Mouse (Mus musculus): Measurements from ENCODE around the gene Gba. TPM values are rescaled to one million over a fixed set of nuclear protein-coding genes. Genes with fewer than 3 reads are reported as not detected.

Gene Gba
- total RNA-seq, 2 experiments from 2014 or later = 78.1 to 79.5 TPM

Other genes starting within 250 kb of the Gba start
- 11.6 and 13.7 TPM in 2 replicates for gene Rusc1, start 109.6 kb upstream of the Gba start, total RNA-seq (2015)
- 11.3 and 11.8 TPM in 2 replicates for gene Rusc1, start 109.6 kb upstream of the Gba start, total RNA-seq (2017)
- gene Gm43738, start 101.8 kb upstream of the Gba start, total RNA-seq (2015) = not detected in 2 replicates
- not detected in 2 replicates for gene Gm43738, start 101.8 kb upstream of the Gba start, total RNA-seq (2017)
- gene Fdps, start 101.0 kb upstream of the Gba start, total RNA-seq (2015) = 57.3 and 64.0 TPM in 2 replicates
- gene Fdps, start 101.0 kb upstream of the Gba start, total RNA-seq (2017) = 132 and 150 TPM in 2 replicates
- 1.2 and 4.0 TPM in 2 replicates for gene Pklr, start 66.8 kb upstream of the Gba start, total RNA-seq (2015)
- 1.4 and 8.0 TPM in 2 replicates for gene Pklr, start 66.8 kb upstream of the Gba start, total RNA-seq (2017)
- not detected in 2 replicates for gene Hcn3, start 42.7 kb upstream of the Gba start, total RNA-seq (2015)
- gene Hcn3, start 42.7 kb upstream of the Gba start, total RNA-seq (2017) = not detected in 2 replicates
- 38.1 and 38.4 TPM in 2 replicates for gene Clk2, start 38.1 kb upstream of the Gba start, total RNA-seq (2015)
- 47.1 and 48.5 TPM in 2 replicates for gene Clk2, start 38.1 kb upstream of the Gba start, total RNA-seq (2017)
- 43.0 and 52.9 TPM in 2 replicates for gene Scamp3, start 25.5 kb upstream of the Gba start, total RNA-seq (2015)
- gene Scamp3, start 25.5 kb upstream of the Gba start, total RNA-seq (2017) = 17.9 and 18.1 TPM in 2 replicates
- gene Fam189b, start 19.8 kb upstream of the Gba start, total RNA-seq (2015) = 11.2 and 13.5 TPM in 2 replicates
- gene Fam189b, start 19.8 kb upstream of the Gba start, total RNA-seq (2017) = 3.3 and 5.6 TPM in 2 replicates
- 0.07 TPM in 1 of 2 replicates, not detected in the other for gene Thbs3, start 12.3 kb downstream of the Gba start, total RNA-seq (2015)
- 0.12 and 0.70 TPM in 2 replicates for gene Thbs3, start 12.3 kb downstream of the Gba start, total RNA-seq (2017)
- 49.5 and 57.8 TPM in 2 replicates for gene Mtx1, start 24.2 kb downstream of the Gba start, total RNA-seq (2015)
- 41.8 and 45.3 TPM in 2 replicates for gene Mtx1, start 24.2 kb downstream of the Gba start, total RNA-seq (2017)
- 0.25 and 0.58 TPM in 2 replicates for gene Muc1, start 26.1 kb downstream of the Gba start, total RNA-seq (2015)
- gene Muc1, start 26.1 kb downstream of the Gba start, total RNA-seq (2017) = 0.18 TPM in 1 of 2 replicates, not detected in the other
- gene Krtcap2, start 43.0 kb downstream of the Gba start, total RNA-seq (2015) = 142 and 167 TPM in 2 replicates
- 159 and 189 TPM in 2 replicates for gene Krtcap2, start 43.0 kb downstream of the Gba start, total RNA-seq (2017)
- 0.39 and 0.80 TPM in 2 replicates for gene Trim46, start 43.4 kb downstream of the Gba start, total RNA-seq (2015)
- 0.55 TPM in 1 of 2 replicates, not detected in the other for gene Trim46, start 43.4 kb downstream of the Gba start, total RNA-seq (2017)
- gene Dpm3, start 56.4 kb downstream of the Gba start, total RNA-seq (2015) = 84.6 and 95.5 TPM in 2 replicates
- 72.1 and 82.3 TPM in 2 replicates for gene Dpm3, start 56.4 kb downstream of the Gba start, total RNA-seq (2017)
- 42.9 and 68.4 TPM in 2 replicates for gene Slc50a1, start 67.6 kb downstream of the Gba start, total RNA-seq (2015)
- 31.5 and 52.2 TPM in 2 replicates for gene Slc50a1, start 67.6 kb downstream of the Gba start, total RNA-seq (2017)
- gene Efna1, start 78.2 kb downstream of the Gba start, total RNA-seq (2015) = not detected in 2 replicates
- gene Efna1, start 78.2 kb downstream of the Gba start, total RNA-seq (2017) = not detected in 2 replicates
- gene Efna3, start 120.0 kb downstream of the Gba start, total RNA-seq (2015) = not detected in 2 replicates
- gene Efna3, start 120.0 kb downstream of the Gba start, total RNA-seq (2017) = not detected in 2 replicates
- gene Efna4, start 135.1 kb downstream of the Gba start, total RNA-seq (2015) = 0.16 and 0.33 TPM in 2 replicates
- gene Efna4, start 135.1 kb downstream of the Gba start, total RNA-seq (2017) = not detected in 2 replicates
- gene Adam15, start 147.1 kb downstream of the Gba start, total RNA-seq (2015) = 107 and 135 TPM in 2 replicates
- 100 and 124 TPM in 2 replicates for gene Adam15, start 147.1 kb downstream of the Gba start, total RNA-seq (2017)
- gene Dcst2, start 159.0 kb downstream of the Gba start, total RNA-seq (2015) = not detected in 2 replicates
- not detected in 2 replicates for gene Dcst2, start 159.0 kb downstream of the Gba start, total RNA-seq (2017)
- 0.14 TPM in 1 of 2 replicates, not detected in the other for gene Dcst1, start 162.3 kb downstream of the Gba start, total RNA-seq (2015)
- not detected in 2 replicates for gene Dcst1, start 162.3 kb downstream of the Gba start, total RNA-seq (2017)
- gene Zbtb7b, start 191.8 kb downstream of the Gba start, total RNA-seq (2015) = 38.9 and 41.1 TPM in 2 replicates
- gene Zbtb7b, start 191.8 kb downstream of the Gba start, total RNA-seq (2017) = 63.8 and 71.3 TPM in 2 replicates
- gene Lenep, start 199.9 kb downstream of the Gba start, total RNA-seq (2015) = 1.6 and 2.3 TPM in 2 replicates
- 0.37 and 0.44 TPM in 2 replicates for gene Lenep, start 199.9 kb downstream of the Gba start, total RNA-seq (2017)
- 9.7 and 11.6 TPM in 2 replicates for gene Flad1, start 208.9 kb downstream of the Gba start, total RNA-seq (2015)
- gene Flad1, start 208.9 kb downstream of the Gba start, total RNA-seq (2017) = 10.8 and 11.8 TPM in 2 replicates
- gene Cks1b, start 215.5 kb downstream of the Gba start, total RNA-seq (2015) = 157 and 174 TPM in 2 replicates
- gene Cks1b, start 215.5 kb downstream of the Gba start, total RNA-seq (2017) = 126 and 134 TPM in 2 replicates
- 42.9 and 51.6 TPM in 2 replicates for gene Shc1, start 215.5 kb downstream of the Gba start, total RNA-seq (2015)
- 52.4 and 55.1 TPM in 2 replicates for gene Shc1, start 215.5 kb downstream of the Gba start, total RNA-seq (2017)
- gene Pygo2, start 227.3 kb downstream of the Gba start, total RNA-seq (2015) = 23.2 and 28.2 TPM in 2 replicates
- 11.2 and 18.2 TPM in 2 replicates for gene Pygo2, start 227.3 kb downstream of the Gba start, total RNA-seq (2017)
- 15.5 and 19.9 TPM in 2 replicates for gene Pbxip1, start 233.8 kb downstream of the Gba start, total RNA-seq (2015)
- 33.1 and 39.6 TPM in 2 replicates for gene Pbxip1, start 233.8 kb downstream of the Gba start, total RNA-seq (2017)

Data from megakaryocyte, adult 5-6 weeks (primary cell).